Mouse (Mus musculus) adrenal gland (tissue): ENCODE data around the gene Rnf39.

Experiments
- intact Hi-C: fragments of 180-260 bp; cut with DNase I; formaldehyde crosslinking; loops from one replicate; pipeline ENCODE4 v1.15.1; 2025
- long read RNA-seq, 2 experiments: library from polyadenylated mRNA; unstranded; transcript quantifications; one replicate each; pipeline ENCODE4 v2.0.0; 2020; ENCODE audit warnings: borderline replicate concordance in 1 of 2; ENCODE audit not compliant: insufficient replicate concordance in 1 of 2

The Rnf39 gene
- long read RNA-seq, experiment 1, result 0 reads
- long read RNA-seq, experiment 2, result 0 reads

DNA sequence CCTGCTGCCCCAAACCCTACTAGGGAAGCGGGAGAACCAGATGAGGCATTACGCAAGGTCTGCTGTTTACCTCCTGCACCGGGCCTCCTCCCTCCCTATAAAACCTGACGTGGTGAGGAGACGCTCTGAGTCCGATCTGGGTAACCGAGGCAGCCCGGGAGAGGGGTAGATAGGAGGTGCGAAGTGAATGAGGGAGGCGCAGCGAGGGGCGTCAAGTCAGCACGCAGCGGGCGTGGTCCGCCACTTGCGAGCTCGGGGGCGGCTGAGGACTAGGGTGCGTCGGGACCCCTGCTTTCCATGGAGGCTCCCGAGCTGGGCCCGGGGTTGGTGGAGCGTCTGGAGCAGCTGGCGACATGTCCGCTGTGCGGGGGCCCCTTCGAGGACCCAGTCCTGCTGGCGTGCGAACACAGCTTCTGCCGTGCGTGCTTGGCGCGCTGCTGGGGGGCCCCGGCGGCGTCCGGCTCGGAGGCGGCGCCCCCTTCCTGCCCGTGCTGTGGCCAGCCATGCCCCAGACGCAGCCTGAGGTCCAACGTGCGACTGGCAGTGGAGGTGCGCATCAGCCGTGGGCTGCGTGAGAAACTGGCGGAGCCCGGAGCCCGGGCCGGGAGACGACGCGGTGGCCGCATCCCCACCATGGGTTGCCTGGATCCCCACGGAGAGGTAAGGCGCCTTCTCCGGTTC lies at the start of gene Rnf39:
Gene Rnf39 (plus strand): TSS at position 128 of the 681 bp plus-strand sequence.
- intact Hi-C loops, result no loop called here

DNA sequence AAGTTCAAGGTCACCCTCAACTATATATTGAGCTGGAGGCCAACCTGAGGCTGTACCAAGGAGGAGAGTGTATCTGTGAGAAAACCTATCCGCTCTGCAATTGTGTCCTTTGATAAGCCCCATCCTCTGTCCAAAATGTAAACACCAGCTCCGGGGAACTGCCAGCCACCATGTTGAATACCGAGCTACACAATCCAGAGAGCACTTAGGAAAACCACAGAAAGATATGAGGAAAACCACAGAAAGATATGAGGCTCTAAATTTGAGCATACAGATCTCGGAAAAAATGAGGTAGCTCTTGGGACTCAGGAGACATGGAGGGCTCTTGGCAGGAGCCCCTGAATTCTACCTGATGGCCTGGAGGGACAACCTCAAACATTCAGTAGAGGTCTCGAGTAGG lies 49.3 kb upstream of the Rnf39 start:
- intact Hi-C loops, result loop anchor here (5.0 kb wide), 1 partner anchor 154 kb away; the partner anchor contains the start of gene Gabbr1

DNA sequence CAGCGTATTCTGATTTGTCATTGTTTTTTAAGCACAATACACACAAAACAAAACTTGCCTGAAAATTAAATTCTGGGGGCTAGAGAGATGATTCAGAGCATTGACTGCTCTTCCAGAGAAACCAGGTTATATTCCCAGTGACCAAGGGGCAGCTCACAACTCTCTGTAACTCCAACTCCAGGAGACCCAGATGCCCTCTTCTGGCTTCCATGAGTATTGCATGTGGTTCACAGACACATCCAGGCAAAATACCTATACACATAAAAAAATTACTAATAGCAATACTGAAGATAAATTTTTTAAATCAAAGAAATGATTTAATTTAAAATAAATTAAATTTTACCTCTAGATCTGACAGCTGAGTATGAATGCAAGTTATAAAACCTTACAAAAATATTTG lies 46.1 kb upstream of the Rnf39 start:
- intact Hi-C loops, result loop anchor here (5.0 kb wide), 3 partner anchors 69 to 306 kb away; partner anchors contain the start of gene Olfr94

DNA sequence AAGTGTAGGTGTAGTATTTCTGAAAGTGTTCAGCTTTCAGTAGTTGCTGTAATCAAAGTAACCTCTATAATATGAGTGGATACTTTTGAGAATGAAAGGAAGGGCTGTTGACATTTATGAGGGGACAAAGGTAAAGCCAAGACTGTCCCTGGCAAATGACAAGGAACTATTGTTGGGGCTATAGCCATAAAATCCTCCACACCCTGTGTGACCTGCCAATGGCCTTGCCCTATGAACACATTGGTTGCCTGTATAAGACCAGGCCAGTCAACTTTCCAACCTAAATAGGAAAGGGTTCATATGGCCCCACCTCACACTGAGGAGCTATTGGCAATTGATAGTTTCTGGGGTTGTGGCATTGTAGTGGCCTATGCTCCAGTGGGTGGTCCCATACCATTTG lies 45.7 kb upstream of the Rnf39 start:
- intact Hi-C loops, result loop anchor here (5.0 kb wide), 3 partner anchors 70 to 305 kb away; partner anchors contain the start of gene Olfr94

DNA sequence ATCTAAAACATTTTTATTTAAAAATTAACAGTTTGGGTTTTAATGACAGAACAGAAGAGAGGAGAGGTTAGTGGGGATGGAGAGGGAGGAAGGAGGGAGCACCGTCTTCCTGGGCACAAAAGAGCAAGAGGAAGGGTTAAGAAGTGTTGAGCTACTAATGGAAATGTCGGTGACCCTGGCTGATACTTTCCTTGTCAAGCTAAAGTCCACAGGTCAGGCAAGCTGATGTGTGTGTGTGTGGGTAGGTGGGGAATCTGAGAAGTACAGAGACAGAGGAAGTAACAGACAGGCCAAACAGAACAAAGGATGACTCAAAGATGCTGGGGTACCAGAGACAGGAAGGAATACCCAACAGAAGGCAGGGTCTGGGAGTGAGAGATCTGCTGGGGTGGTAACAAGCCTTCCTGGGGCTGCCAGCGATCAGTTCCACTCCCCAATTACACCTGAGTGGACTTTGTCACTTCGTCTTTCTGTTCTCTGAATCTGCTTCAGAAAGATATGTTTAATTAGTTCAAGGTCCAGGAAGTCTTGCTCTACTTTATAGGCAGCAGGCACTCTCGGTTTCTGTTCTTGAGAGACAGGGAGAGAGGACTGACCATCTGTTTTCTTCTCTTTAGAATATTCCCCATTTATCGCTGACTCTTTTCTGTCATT lies 45.0 kb upstream of the Rnf39 start, which contains the start of gene Trim31:
Gene Trim31 (plus strand): TSS at position 567 of the 654 bp plus-strand sequence.
- intact Hi-C loops, result loop anchor here (5.0 kb wide), 3 partner anchors 70 to 305 kb away; partner anchors contain the start of gene Olfr94

DNA sequence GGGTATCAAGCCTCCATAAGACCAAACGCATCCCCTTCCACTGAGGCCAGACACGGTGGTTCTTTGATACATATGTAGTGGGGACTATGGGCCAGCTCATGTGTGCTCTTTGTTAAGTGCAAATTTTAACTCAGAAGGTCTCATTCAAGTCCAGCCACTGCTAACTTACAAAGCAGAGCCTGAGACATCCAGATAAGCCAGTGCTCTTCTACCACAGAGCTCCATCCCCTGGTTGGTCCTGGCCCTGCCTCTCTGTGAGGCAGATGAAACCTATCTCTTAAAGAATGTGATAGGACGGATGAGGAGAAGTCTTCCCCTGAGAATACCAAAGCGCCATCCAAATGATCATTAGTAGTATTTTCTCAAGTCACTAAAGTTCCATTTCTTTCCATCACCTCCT lies 43.3 kb upstream of the Rnf39 start:
- intact Hi-C loops, result loop anchor here (5.0 kb wide), 3 partner anchors 72 to 303 kb away; partner anchors contain the start of gene Olfr94

DNA sequence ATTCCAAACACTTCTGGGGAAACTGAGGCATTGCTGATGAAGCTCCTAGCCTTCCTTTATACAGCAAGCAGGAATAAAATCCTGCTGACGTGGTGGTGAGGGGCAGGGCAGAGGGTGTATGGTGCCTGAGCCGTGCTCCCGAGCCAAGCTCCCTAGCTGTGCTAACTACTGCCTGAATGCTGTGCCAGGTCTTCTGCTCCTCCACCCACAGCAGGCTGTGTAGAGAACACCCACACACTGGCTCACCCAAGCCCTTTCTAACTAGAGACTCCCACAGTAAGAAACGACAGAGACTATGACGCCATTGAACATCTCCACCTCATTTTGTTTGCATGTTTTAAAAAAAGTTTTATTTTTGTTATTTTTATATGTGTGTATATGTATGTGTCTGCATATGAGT lies 42.7 kb upstream of the Rnf39 start:
- intact Hi-C loops, result no loop called here

DNA sequence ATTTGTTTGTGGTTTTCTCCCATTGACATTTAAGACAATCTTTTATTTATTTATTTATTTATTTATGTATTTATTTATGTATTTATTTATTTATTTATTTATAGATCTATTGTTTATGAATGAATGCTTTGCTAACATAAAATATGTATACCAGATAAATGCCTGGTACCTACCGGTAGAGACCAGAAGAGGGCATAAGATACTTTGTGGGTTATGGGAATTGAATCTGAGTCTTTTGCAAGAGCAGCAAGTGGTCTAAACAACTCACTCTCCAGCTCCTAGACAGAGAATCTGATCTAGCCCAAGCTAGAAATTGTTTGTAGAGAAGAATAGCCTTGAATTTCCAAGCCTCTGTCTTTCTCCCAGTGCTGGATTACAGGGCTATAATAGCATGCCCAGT lies 42.0 kb upstream of the Rnf39 start:
- intact Hi-C loops, result no loop called here

DNA sequence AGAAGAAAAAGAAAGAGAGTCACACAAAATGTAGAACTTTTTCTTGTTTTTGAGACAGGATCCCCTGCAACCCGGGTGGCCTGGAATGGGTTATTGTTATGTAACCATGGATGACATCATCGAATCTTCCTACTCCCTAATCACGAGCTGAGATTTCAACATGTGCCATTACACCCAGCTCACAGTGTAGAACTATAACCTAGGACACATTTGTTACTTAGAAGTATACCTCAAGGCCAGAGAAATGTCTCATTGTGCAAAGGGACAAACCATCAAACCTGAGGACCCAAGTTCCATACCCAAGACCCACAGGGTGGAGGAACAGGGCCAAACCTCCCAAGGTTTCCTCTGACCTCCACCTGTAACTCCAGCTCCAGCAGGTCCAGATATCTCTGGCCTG lies 39.1 kb upstream of the Rnf39 start:
- intact Hi-C loops, result no loop called here

DNA sequence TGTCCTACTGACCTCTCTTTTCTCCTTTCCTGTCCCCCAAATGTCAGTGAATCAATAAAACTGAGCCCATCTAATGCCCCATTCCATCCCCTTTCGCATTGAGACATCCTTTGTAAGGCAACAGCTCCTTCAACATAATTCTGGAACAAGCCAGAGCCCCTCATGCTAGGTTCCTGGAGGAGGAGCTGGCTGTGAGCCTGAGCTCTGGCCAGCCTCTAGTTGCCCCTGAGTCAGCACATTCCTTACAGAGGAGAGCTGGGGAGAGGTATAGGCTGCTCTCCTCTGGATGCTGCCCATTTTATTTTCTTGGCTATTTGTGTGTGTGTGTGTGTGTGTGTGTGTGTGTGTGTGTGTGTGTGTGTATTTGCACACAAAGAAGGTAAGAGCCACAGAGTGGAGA lies 34.5 kb upstream of the Rnf39 start:
- intact Hi-C loops, result no loop called here

DNA sequence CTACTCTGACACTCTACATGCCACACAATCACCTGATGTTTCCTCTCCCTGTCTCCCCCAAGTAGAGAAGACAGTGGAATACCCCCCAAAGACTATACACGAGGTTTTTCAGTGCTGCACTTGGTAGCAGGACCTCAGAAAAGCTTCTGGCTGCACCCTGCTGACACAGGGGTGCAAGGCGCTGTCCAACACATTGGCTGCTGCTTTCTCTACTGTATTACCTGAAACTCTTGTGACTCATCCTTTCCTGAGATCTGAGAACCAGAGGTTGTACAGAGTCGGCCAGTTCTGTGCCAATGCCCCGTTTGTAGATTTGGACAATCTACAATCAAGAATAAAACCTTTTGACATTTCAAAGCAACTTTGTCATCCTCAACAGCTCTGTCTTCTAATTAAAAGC lies 32.9 kb upstream of the Rnf39 start:
- intact Hi-C loops, result no loop called here

DNA sequence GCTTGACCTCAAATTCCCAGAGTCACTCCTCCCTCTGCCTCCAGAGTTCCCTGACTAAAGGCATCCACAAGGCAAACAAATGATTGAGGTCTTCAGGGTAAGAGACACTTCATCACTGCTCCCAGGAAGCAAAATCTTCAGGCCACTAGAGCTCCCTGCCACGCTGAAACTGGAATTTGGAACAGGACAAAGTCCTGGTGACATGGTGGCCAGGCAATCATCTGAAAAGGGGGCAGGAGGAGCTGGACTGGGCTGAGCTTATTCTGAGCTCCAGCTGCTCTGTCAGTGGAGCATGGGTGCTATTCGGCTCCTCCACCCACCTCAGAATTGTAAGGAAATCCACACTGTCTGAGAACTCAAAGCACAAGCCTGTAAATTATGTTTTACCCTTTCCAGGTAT lies 30.7 kb upstream of the Rnf39 start:
- intact Hi-C loops, result no loop called here

DNA sequence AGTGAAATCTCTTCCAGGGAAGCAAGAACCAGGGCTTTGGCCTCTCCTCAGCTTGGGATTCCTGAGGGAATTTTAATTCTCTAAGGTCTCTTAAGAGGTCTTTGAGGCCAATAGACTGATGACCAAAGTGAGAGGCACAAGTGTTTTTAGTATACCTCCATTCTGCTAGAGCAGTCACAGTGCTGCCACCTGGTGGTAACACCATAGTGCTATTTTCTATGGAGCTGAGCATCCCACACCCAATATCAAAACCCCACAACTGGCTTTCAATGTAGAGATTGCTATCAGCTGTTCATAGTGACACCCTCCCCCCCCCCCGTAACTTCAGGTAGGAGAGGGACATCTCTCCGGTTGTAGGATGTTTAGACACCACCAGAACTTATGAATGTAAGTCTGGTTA lies 28.6 kb upstream of the Rnf39 start:
- intact Hi-C loops, result loop anchor here (2.0 kb wide), 1 partner anchor 83 kb away; no protein-coding TSS in a partner anchor

DNA sequence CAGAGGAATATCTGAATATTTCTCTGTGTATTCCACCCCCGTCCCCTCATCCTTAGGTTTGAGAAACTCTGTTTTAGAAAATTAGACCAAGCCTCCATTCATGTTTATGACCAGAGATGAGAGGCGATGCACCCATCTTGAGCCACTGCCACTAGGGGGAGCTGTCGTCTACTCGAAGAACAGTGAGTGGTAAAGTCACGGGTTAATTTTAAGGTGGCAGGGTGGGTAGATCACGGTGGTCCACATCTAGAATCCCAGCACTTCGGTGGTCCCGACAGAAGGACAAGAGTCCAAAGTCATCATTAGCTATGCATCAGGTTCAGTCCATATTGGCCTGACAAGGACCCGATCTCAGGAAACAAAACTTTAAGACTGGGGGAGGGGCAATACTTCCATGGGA lies 27.6 kb upstream of the Rnf39 start:
- intact Hi-C loops, result loop anchor here (2.0 to 5.0 kb wide), 3 partner anchors 47 to 132 kb away; partner anchors contain the start of gene Gabbr1

DNA sequence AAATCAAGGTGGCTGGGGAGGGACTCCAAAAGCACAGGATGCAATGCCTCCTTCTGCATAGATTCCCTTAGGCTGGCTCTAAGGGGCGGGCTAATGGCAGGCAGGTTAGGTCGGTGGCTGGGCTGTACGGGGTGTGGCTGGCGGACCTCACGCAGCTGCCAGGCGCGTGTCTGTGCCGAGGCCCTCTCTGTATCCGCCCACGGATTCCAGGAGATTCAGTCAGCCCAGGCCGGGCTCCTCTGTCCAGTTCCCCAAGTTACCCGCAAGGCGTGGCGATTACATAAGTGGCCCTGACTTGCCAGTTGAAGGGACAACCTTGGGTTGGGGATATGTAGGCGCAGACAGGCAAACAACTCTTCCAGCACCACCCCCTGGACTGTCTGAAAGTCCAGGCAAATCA lies 22.5 kb upstream of the Rnf39 start:
- intact Hi-C loops, result no loop called here

DNA sequence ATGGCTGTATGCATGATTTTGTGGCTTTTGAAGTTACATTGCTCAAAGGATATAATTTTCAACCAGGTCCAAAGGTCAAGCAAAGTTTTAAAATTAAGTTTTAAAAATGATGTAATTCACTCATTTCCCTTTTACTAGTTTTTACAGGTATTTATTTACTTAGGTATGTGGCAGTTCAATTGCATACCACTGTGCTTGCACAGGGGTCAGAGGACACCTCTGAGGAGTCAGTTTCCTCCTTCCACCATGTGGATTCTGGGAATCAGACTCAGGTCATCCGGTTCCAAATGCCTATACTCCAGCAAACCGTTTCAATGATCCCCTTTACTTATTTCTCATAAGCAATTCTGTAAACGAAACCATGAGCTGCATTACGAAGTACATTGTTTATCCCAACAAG lies 20.0 kb upstream of the Rnf39 start:
- intact Hi-C loops, result no loop called here

DNA sequence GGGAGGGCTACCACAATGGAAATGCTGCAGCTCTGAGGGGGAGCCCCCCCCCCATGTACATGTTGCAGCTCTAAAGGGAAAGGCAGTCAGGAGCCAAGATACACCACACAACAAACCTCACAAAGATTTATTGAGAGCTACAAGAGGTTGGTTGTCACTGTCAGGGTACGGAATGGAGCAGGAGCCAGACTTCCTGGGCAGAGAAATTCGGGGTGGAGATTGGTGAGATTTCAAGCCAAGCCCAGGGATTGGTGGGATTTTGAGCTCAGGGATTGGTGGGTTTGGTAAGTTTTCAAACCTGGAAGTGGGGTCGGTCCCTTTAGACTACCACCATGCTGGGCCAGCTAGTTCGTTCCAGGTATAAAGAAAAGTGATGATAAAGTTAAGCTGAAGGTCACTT lies 19.2 kb upstream of the Rnf39 start:
- intact Hi-C loops, result no loop called here

DNA sequence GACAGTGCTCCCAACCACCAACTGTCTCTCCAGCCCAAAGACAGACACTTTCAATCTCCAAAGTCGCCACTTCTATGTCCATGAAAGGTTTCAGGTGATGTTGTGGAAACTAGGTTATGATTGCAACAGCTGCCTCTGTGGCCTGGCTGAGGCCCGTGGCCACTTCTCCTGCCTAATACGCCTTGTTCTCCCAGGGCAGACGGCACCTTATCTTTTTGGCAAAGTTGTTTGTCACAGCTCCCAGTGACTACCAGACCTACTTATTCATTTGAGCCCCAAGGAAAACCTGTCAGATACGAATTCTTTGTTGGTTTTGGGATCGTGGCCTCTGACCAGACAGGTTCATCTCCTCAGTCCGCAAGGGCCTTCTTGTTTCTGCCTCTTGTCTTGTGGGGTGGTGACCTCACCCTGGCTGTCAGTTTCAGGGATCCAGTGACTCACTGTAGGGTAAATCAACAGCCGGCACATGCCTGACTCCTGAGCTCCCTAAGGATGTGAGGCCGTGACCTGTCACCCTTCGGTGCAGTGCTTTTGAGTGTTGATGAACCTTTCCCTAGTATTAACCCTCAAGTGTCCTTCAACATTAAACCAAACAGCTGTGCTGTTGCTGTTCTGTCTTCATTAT lies 15.1 kb upstream of the Rnf39 start:
- intact Hi-C loops, result no loop called here

DNA sequence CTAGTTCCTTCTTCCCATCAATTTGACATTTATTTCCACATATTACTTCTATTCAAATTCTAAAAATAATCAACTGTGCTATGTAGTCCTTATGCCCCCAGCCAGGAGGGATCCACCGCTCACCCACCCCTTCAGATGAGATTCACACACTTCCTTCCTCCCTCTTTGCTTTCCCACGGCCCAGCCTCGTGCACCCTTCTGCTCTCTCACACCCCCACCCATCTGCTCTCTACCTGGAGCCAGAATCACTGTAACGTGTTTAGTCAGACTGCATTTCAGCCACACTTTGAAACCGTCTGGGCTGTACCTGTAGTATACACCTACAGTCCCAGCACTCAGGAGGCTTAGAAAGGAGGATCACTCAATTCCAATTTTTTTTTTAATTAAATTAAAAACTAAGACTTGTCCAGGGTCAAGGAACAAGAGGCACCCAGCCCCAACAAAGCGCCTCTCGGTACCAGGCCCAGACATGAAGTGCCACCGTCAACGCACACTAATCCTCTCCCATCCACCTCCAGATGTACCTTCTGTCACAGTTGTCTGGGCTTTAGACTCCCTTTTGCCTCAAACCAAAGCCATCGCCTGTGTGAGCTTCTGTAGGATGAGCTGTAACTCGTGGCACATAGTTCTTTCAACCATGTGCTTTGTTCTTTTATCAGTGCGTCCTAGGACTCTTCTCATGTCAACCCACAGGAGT lies 13.3 kb upstream of the Rnf39 start:
- intact Hi-C loops, result no loop called here

DNA sequence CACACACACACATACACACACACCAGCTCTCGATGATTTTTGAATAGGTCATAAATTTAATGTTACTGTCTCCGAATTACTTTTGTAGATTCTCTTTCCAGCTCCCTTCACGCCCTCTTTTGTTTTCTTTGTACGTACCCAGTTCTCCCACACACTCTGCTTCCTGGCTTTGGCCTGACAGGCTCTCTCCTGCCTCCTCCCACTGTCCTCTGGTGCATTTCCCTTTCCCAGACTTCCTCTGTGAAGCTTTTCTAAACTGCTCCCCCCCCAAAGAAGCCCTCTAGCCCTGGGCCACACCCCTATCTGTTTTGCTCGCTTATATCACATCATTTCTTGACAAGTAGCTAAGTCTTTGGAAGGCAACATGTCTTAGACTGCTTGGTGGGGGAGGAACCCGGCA lies 12.5 kb upstream of the Rnf39 start:
- intact Hi-C loops, result no loop called here

DNA sequence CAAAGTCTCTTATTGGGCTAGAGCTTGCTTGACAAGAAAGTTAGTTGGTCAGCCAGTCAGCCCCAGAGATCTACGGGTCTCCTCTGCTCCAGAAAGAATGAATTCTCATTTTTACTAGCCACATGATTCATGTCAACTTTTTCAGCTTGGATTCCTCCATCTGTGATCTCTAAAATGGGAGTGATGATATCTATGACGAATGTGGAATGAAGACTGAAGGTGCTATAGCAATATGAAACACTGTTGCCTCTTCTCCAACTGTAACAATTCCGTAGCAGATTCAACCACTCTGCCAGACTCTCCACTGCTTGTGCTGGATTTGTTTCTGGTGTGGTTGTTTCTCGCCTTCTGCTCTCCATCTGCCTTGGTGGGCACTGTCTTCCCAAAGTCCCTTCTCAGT lies 11.6 kb upstream of the Rnf39 start:
- intact Hi-C loops, result no loop called here
